Mouse (Mus musculus) MEL (cell line): ENCODE results near the gene Ncoa5.

Experiments
- CHD1 ChIP-seq: IDR thresholded peaks from 2 replicates; pipeline ENCODE4 v1.6.1; 2012; ENCODE audit warnings: low read depth, mild to moderate bottlenecking, inconsistent platforms, low read length, improper control_type of control experiment
- CTCF ChIP-seq, 3 experiments: IDR thresholded peaks in 2 of 3; conservative IDR thresholded peaks in 1 of 3; 2 replicates each; pipeline ENCODE4 v1.5.1; 2011 to 2012; ENCODE audit warnings: low read length in 3 of 3, low read depth in 2 of 3, mild to moderate bottlenecking in 2 of 3, improper control_type of control experiment in 1 of 3, inconsistent platforms in 1 of 3, mixed read lengths in 1 of 3, moderate library complexity in 1 of 3; ENCODE audit not compliant: control insufficient read depth in 1 of 3, insufficient read depth in 1 of 3, poor library complexity in 1 of 3, severe bottlenecking in 1 of 3
- ETS1 ChIP-seq: IDR thresholded peaks from 2 replicates; pipeline ENCODE4 v1.6.1; 2012; ENCODE audit warnings: low read depth, mild to moderate bottlenecking, inconsistent platforms, low read length, improper control_type of control experiment, moderate library complexity
- MEF2A ChIP-seq: IDR thresholded peaks from 2 replicates; pipeline ENCODE4 v1.6.1; 2014; ENCODE audit warnings: low read depth, mild to moderate bottlenecking, inconsistent platforms, low read length, improper control_type of control experiment; ENCODE audit not compliant: poor library complexity, insufficient replicate concordance, severe bottlenecking; ENCODE audit errors: extremely low read depth
- POLR2A ChIP-seq, 2 experiments: IDR thresholded peaks; 2 replicates each; pipeline ENCODE4 v1.6.1; 2011 to 2012; ENCODE audit warnings: low read length in 2 of 2, mild to moderate bottlenecking in 2 of 2, control low read depth in 1 of 2, improper control_type of control experiment in 1 of 2, low read depth in 1 of 2, moderate library complexity in 1 of 2; ENCODE audit not compliant: control insufficient read depth in 1 of 2, insufficient read depth in 1 of 2, poor library complexity in 1 of 2
- RAD21 ChIP-seq: IDR thresholded peaks from 2 replicates; pipeline ENCODE4 v1.6.1; 2011; ENCODE audit warnings: mild to moderate bottlenecking, low read depth, low read length, improper control_type of control experiment
- TAL1 ChIP-seq: IDR thresholded peaks from 2 replicates; pipeline ENCODE4 v1.6.1; 2012; ENCODE audit warnings: mild to moderate bottlenecking, inconsistent platforms, low read length, moderate library complexity, mixed read lengths
- TBP ChIP-seq: IDR thresholded peaks from 2 replicates; pipeline ENCODE4 v1.8.0; 2011; ENCODE audit warnings: low read depth, low read length, improper control_type of control experiment
- USF1 ChIP-seq: IDR thresholded peaks from 2 replicates; pipeline ENCODE4 v1.6.1; 2014; ENCODE audit warnings: low read depth, mild to moderate bottlenecking, inconsistent platforms, low read length, improper control_type of control experiment, moderate library complexity
- ZC3H11A ChIP-seq: IDR thresholded peaks from 2 replicates; pipeline ENCODE4 v1.6.1; 2012; ENCODE audit warnings: low read depth, mild to moderate bottlenecking, inconsistent platforms, low read length, improper control_type of control experiment

DNA sequence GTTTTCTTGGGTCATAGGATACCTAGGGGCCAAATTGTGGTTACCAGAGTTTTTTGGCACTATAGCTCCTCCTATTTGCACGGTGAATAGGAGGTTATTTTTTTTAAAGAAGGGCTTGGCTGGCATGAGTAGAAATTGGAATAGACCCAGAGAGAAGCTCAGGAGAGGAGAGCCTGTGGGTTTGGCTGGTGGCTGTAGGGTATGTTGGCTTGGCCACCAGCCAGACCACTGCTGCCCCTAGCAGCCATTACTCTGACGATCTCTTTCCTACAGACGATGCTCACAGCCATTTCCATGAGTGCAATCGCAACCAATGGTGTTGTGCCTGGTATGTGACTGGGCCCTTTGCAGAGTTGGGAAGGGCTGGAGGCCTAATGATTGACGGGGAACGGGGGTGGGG is 59.1 kb downstream of the Ncoa5 start:
- TF ChIP-seq RAD21 (no peak), CTCF (IDR thresholded peaks at IDR 0.05 in 2 of 3, conservative IDR thresholded peaks at IDR 0.05 in 1 of 3; ENCODE audit: control insufficient read depth in 1 of 3, insufficient read depth in 1 of 3, low read depth in 2 of 3, low read length in 3 of 3, poor library complexity in 1 of 3, severe bottlenecking in 1 of 3) (no peak), USF1 (no peak), ZC3H11A (no peak), CHD1 (no peak), POLR2A (IDR thresholded peaks at IDR 0.05; ENCODE audit: control insufficient read depth in 1 of 2, insufficient read depth in 1 of 2, low read depth in 1 of 2, low read length in 2 of 2, poor library complexity in 1 of 2) (no peak), MEF2A (no peak), TBP (no peak), TAL1 (no peak), ETS1 (no peak)
